Mouse (Mus musculus): ENCODE measurements at regions not wholly inside any gene's neighbourhood (a gene's known extent, or its start where the extent isn't known, plus 50 kb on each side); places are given as distances from the start of the nearest gene placed in this dataset.
"Not testable (repeated sequence)": the region's sequence is repeated elsewhere in the genome, so short reads cannot be mapped to it uniquely, and the experiment has no call there.

DNA sequence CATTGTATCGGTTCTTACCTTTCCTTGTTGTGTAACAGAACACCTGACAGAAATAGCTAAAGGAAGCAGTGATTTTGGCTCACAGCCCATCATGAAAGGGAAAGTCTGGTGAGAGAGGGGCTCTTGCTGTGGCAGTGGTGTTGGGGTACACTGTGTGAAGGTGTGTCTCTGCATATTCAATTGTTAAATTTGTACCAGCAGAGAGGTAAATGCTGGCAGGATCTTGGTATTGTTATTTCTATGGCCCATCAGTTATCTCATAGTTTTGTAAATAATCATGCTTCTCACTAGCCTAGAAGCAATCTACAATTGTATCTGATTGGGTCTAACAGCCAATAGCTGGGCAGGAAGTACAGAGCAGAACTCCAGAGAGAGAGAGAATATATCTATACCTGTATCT, 95.7 kb downstream of the Mfap3l start:
- no peak for DNase-seq

GRCm38 (mm10) chr8:60732545-60732944, 99.9 kb downstream of the Mfap3l start:
- DNase-seq: no peak

DNA sequence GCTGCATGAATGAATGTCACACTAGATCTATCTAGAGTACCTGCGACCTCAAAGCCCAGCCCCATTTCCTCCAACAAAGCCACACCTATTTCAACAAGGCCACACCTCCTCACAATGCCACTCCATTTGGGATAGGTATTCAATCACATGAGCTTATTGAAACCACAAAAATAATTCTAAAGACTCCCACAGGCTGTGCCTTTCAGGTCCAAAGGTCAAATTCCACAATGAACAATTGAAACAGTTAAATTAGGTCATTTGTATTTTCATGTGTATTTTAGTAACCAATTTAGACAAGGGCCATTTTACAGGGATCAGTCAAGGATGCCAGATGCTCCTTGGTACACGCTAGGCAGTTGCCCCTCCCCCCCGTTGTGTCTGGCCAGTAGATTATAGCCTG, 103.3 kb downstream of the Mfap3l start:
- no peak for DNase-seq

- no peak for DNase-seq
These were observed 103.8 kb downstream of the Mfap3l start for GRCm38 (mm10) chr8:60736401-60736800.

- DNase-seq: no peak
These were observed 104.3 kb downstream of the Mfap3l start for GRCm38 (mm10) chr8:60736913-60737312.

DNA sequence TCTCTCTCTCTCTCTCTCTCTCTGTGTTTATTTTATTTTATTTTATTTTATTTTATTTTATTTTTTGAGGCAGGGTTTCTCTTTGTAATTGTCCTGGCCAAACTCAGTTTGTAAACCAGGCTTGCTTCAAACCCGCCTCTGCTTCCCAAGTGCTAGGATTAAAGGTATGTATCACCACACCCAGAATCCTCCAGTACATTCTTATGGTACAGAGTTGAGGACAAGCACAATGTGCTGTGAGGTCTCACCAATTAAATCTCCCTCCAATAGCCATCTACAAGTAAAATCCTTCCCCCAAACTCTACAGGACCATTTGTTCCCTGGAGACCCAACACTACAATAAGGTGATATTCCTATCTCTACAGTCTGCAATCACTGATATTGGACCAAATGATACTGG, 105.0 kb downstream of the Mfap3l start:
- no peak for DNase-seq

- peak; percentile 7 for DNase-seq
These were observed 113.2 kb downstream of the Mfap3l start for GRCm38 (mm10) chr8:60745877-60746276.

- no peak for DNase-seq
These were observed 113.9 kb downstream of the Mfap3l start for GRCm38 (mm10) chr8:60746486-60746885.

DNA sequence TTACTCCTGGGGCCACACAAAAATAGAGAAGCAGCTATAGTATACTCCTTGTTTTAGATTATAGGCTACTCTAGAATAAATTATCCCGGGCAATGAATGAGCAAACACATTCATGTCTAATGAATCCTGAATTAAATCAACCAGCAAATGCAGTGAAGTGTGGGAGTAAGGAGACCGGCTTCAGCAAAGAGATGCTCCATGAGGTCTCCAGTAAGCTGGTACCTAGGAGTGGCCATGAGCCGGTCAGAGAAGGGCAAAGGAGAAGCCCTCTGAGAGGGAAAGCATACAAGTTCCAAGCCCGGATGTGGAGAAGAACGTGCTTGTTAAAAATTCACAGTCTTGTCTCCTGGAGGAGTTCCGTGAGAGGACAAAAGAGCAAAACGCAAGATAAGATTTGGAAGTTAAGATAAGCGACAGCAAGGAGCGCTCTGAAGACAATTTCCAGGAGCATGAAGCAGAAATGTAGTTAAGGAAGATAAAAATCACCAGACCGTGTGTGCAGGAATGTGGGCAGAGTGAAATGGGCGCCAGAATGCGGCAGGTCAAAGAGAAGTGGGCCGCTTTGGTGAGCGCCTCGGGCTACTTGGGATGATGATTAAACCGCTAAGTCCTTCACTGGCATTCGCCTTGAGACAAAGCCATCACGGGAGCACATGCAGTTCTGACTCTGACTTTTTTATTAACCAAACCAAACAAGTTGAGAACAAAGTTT, 123.2 kb downstream of the Mfap3l start:
- no peak for DNase-seq

DNA sequence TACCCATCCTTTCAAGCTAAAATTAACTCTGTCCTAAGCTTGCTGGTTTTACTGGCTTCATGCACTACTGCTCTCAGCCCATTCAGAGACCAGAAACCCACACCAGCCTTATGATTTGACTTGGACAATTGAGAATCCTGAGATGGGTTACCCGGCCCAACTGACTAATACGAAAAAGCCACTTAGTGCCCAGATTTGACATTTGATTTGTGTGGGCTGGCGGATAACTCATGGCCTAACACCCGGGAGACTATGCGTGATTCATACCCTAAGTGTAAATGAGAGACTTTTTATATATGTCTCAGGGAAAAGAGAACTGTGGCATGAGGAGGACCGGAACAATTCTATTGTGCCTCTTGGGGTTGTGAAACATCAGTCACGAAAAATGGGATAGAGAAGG, 126.3 kb upstream of the Hpf1 start:
- DNase-seq: no peak

- DNase-seq: no peak
These were observed 116.9 kb upstream of the Hpf1 start for GRCm38 (mm10) chr8:60773350-60773749.

DNA sequence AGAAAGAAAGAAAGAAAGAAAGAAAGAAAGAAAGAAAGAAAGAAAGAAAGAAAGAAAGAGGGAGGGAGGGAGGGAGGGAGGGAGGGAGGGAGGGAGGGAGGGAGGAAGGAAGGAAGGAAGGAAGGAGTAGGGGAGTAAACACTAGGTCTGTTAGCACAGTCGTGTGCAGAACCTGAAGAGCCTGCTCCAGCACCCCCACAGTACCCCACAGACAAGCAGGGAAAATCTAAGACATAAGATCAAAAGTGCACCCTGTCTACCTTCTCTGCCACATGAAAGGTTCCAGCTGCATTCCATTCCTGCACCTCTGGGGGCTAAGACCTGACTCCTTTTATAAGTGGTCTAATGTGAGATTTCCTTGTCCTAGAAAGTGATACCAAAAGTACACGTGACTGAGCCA, 114.0 kb upstream of the Hpf1 start:
- not testable (repeated sequence) for DNase-seq

GRCm38 (mm10) chr8:60785049-60785448, 105.2 kb upstream of the Hpf1 start:
- DNase-seq: no peak

DNA sequence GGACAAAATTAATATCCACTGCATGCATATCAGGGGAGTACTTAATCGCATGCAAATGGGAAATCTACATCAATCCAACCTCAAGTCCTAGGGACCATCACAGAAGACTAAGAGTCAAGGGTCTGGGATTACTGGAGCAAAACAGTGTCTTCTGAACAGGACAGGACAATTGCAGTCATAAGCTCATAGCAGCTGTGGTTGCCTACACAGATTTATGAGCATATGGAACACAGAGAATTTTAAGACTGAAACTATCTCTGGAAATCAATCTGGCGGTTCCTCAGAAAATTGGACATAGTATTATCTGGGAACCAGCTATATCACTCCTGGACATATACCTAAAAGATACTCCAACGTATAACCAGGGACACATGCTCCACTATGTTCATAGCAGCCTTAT, 99.8 kb upstream of the Hpf1 start:
- DNase-seq: no peak

DNA sequence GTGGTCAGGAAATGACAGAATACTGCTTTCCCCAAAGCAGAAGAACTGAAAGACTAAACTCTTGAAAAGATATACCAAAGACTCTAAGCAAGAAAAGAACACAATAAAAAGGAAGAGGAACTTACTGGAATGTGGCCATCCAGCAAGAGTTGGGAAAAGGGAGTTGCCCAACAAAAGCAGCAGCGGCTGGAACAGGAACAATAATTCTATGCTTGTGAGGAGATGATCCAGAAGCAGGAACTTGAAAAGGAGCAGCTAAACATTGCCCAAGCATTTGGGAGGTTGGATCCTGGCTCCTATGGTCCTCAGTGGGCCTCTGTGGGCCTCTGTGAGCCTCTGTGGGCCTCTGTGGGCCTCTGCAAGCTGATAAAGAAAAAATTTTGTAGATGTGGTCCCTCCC, 97.7 kb upstream of the Hpf1 start:
- no peak for DNase-seq

DNA sequence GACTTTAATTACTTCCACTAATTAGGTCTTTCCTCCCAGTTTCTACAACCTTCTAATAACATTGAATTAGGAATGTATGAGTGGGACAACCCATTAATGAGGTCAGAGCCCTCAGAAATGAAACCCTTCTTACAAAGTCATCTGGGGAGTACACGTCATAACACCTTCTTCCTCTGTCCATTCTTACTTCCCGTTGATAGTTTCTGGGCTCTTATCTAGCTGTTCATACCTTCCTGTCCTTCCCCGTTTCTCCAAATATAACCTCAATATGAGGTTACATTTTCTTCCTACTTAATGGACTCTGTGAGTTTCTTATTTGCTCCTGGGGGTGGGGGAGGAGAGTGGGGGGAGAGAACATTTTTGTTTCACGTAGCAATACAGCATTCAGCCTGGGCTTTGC, 85.4 kb upstream of the Hpf1 start:
- no peak for DNase-seq

DNA sequence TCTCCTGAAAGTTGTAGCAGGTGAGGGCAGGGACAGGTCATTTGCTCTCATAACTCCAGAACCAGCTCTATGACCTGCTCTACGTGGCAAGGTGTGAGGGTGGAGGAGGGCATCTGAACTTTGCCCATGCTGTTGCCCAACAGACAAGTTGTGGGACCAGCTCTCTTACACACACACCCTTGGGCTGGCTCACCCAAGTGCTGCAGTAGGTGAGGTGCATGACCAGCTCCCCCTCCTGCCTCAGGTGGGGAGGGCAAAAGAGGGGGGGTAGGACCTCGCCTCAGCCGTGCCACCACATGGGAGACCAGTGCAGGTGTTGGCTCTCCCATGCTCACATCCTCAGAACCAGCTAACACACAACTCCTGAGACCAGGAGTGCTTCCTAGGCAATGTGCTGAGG, 83.4 kb upstream of the Hpf1 start:
- DNase-seq: no peak

- DNase-seq: no peak
These were observed 80.4 kb upstream of the Hpf1 start for GRCm38 (mm10) chr8:60809806-60810205.

GRCm38 (mm10) chr8:60810955-60811354, 79.3 kb upstream of the Hpf1 start:
- DNase-seq: no peak

DNA sequence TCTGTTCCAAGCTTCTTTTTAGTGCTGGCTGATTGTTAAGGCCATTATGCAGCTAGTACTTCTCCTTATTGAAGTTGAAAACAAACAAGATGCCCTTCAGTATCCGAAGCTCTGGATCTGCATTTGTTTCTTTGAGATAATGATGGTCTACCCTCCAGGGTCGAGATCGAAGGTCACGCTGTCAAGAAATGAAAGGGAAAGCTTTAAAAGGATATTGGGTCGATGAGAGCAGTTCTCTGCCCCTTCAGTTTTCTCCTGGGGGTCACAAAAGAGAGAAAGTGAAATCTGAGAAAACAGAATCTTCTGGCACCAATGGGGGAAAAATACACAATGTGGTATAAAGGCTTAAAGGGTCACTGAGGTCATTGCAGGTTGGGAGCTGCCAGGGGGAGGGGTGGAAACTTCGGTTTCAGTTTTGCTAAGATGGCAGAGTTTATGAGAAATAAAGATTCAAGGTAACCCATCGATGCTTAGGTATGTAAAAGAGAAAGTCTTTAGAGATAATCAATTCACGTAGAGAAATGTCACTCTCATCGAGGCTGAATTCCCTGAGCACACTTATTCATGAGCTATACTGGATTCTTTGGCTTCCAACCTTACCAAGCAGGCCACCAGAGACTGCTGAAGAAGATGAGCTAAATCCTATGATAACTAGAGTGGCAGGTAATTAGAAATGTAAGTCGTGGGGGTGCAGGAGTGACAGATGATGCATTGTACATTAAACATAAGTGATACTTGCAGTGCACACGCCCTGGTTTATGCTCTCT, 64.4 kb upstream of the Hpf1 start:
- DNase-seq: no peak

GRCm38 (mm10) chr8:60827241-60827640, 63.0 kb upstream of the Hpf1 start:
- no peak for DNase-seq

DNA sequence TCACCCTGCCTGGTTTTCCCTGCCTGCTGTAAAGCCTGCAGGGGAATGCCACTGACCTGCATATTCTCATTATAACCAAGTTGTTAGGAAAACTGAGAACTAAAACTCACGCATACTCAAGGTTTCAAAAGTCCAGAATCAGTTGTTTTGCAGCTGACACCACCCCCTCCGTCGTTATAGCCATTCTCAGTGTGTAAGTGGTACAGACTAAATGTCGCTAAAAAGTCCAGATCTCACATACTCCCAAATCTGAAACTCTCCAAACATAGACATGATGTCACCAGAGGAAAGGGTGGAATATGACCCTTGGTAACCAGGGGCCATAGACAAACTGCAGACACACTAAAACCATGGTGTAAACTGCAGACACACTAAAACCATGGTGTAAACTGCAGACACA, 61.1 kb upstream of the Hpf1 start:
- no peak for DNase-seq

DNA sequence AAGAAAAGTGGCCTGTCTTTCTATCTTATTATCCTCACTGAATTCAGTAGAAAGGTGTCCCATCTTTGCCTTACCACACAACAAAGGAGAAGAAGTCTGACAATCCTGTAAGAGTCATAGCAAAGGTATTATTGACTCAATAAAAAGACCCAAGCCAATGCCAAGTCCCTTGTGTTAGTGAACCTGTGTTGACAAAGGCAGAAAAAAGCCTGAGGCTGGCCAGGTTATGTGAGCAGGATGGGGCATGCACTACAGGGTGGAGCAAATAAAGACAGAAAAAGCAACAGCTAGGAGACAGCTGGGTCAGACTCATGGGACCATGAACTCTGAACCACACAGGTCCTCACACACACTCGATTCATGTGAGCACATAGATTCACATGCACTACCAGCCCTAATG, 59.7 kb upstream of the Hpf1 start:
- no peak for DNase-seq

GRCm38 (mm10) chr8:60838526-60838925, 51.7 kb upstream of the Hpf1 start:
- DNase-seq: no peak
